Mouse (Mus musculus): Measurements from ENCODE around the gene Fbln2.

Gene Fbln2

DNA sequence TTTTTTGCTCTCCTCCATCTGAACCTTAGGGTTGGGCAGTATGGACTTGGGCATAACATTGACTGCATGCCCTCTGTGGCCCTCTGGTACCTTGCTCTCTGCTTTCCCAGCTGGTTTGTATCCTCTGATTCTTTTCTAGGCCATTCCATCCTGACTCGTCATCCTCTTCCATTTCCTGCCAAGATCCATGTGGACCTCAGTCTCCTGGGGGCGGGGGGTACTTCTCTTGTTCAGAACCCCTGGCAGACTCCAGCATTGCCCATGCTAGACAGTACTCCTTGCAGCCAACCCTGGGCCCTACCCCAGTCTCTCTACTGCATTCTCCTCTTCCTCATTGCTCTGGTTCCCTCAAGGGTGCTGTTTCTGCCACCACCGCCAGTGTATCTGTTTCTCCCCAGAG, 19.8 kb upstream of the Fbln2 start:
- DNase-seq (ENCODE audit: low read depth, low spot score): no peak

DNA sequence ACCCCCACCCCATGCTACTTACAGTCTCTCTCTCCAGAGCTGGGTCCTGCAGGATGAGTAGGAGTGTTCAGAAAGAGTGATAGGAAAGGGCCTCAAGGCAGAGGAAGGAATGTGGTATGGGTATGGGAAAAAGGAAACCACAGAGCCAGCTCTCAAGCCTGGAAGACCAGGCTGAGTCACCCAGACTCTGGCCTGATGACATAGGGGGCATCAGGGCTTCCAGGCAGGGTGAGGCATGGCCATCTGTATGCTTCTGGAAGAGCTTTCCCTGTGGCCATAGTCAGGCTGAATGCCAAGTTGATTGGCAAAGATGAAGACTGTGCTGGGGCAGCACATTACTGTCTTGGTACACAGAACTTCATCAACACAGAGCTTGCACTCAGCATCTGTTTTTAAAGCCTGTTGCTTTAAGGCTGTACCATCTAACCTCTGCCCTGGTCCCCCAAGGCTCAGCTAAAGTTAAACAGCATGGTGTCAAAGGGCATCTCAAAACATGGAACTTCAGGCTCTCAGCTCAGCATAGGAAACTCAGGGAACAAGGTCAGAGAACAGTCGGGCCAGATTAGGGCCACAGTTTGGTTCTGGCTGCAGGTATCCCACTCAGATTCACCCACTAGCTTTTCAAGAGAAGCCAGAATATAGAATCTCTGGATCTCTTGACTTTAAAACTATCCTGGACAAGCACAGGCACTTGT, 19.3 kb upstream of the Fbln2 start:
- DNase-seq (ENCODE audit: low read depth, low spot score): no peak

DNA sequence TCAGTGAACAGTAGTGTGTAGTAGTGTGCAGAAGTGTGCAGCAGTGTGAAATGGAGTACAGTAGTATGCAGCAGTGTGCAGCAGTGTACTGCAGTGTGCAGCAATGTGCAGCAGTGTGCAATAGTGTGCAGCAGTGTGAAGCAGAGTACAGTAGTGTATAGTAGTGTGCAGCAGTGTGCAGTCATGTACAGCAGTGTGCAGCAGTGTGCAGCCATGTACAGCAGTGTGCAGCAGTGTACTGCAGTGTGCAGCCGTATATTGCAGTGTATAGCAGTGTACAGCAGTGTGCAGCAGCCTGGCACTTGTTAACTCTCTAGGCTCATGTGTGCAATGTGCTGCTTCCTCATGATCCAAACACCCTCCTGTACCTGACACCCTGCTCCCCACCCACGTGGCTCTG, 13.8 kb upstream of the Fbln2 start:
- no peak for DNase-seq (ENCODE audit: low read depth, low spot score)

DNA sequence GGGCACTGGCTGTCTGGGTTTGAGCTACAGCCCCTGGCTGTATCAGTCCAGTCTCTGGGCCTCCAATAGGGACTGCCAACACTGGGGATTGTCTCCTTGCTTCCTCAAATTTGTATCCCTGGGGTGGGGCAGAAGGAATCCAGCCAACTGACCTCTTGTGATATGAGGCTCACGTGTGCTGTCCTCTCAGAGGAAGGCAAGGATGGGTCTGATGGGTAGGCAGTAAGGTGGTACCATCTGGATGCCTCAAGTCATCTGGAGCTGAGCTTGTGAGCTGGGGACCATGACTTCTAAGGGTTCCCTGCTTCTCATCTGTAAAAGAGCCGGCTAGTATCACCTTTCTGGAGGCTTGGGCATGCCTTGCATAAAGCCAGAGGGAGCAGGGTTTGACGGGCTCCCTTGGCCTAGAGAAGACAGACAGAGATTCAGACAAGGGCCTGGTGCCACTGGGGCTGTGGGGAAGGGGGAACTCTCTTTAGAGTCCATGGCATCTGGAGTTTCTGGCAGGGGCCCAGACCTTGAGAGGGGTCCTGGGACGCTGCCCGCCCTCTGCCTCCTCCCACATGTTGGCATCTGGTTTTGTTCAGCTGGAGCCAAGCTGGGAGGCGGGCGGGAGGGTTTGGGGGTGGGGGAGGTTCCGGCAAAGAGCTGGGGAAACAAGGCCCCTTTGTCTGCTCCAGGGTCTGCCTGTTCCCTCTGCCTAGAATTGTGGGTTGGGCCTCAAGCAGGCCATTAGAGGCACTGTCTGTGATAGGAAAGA, 11.6 kb upstream of the Fbln2 start:
- no peak for DNase-seq (ENCODE audit: low read depth, low spot score)

DNA sequence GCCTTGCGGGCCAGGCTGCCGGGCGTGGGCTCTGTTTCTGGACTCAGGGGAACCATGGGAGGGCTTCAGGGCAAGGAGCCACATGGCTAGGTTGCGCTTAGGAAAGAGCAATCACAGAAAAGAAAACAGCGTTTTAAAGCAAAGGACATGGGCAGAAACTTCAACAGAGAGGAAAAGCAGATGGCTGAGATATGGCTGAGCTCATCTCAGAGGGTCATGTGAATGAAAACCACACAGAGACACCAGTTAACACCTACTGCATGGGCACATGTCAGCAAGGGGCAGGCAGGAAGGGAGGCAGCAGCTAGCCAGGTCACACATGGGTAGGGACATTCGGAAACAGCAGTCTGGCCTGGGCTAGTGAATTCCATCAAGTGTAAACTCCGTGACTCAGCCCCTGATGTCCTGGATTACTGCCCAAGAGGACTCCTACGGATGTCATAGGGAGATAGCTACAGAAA, 10.3 kb upstream of the Fbln2 start:
- no peak for DNase-seq (ENCODE audit: low read depth, low spot score)

DNA sequence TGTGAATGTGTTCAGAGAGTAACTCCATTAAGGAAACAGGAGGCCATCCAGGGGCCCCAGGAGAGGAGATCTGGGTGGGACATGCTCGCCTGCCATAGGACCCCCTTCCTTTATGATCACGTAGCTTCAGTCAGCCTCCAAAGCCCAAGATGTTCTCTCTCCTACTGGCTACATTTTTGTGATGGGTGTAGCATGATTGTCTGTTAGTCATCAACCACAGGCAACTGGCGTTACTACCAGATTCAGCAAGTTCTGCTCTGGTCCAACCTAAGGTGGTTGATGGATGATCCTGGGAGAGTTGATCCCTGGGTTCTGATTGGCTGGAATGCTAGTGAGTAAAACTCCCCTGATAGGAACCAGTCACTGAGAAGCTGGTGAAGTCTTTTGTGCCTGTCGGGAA, 9.7 kb upstream of the Fbln2 start:
- no peak for DNase-seq (ENCODE audit: low read depth, low spot score)

DNA sequence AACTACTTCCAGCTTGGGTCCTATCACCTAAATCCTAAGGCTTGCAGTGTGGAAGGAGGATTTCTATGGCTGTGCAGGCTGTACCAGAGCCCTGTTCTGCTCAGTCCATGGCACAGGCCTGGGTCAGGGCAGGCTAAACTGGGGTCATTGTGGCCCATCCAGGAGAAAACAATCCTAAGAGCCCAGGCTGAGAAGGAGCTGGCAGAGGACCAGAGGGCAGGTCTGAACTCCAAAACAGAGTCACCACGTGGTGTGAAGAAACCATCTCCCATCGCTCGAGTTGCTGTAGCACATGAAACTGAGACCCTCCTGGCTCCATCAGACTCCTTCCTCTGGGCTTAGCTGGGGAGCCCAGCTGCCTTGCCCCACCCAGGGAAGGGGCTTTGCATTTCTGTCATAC, 6.9 kb upstream of the Fbln2 start:
- DNase-seq (ENCODE audit: low read depth, low spot score): no peak

DNA sequence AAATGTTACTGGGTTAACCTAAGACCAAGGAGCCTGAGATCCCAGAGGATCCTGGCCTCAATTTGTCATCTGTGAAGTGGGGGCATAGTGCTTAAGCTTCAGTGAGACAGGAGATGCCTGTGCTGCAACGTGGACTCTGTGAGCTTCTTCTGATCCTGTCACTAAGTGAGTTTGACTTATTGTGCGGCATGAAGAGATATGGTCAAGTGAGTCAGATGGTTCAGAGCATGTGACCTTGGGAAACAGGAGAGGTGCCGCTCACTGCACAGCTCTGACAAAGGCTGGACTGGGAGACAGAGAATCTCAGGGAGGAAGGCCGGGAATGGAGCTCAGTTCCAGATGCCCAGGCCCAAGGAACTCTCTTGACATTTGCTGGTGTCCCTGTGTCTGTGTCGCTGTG, 6.5 kb upstream of the Fbln2 start:
- DNase-seq (ENCODE audit: low read depth, low spot score): no peak

DNA sequence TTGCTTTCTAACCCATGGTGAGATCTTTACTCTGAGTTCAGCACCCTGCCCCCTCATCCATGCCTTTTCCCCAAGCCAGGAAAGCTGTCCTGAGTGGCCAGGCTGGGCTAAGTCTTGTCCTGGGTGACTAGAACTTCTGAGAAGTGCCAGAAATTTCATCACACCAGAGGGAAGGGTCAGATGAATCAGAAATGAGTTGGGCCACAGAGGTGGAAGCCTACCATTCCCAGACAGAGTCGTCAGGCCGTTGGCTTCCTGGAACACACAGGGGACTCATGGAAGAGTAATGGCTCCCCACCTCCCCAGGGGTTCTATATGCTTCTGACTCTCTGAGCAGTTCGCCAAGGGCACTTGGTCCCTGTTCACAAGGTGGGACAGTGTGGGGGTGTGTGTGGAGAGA, 4.8 kb upstream of the Fbln2 start:
- no peak for DNase-seq (ENCODE audit: low read depth, low spot score)

DNA sequence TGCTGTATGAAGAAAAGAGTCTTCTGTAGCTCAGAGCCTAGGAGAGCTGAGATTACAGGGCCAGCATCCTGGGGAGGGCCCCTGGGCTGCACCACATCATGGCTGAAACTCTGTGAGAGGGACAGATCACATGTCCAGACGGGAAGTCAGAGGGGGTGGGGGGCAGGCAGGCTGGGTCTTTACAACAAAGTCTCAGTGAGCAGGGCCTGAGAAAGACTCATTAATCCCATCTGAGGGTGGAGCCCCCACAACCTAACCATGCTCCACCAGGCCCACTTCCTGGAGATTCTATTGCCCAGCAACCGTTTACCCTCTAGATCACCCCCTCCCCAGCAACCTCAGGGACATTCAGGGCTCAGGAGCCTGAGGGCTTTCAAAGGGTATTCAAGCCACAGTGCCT, 2.5 kb upstream of the Fbln2 start:
- no peak for DNase-seq (ENCODE audit: low read depth, low spot score)

DNA sequence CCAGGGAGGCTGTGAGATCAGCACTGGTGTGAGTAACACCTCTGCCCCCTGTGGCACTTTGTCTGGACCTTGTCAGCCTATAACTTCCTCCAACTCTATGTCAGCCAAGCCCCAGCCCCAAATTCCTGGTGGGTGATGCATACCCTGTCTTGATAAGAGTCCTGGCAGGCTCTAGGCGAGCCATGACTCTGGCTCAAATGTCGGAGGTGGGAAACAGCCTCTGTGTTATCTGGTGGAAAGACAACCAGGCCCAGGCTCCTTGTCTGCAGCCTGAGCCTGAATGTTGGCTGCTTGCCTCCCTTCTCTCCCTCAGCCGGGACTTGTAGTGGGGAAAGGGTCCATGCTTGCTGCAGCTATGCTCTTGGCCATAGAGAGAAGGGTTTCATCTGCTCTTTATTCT, 1.4 kb upstream of the Fbln2 start:
- no peak for DNase-seq (ENCODE audit: low read depth, low spot score)

DNA sequence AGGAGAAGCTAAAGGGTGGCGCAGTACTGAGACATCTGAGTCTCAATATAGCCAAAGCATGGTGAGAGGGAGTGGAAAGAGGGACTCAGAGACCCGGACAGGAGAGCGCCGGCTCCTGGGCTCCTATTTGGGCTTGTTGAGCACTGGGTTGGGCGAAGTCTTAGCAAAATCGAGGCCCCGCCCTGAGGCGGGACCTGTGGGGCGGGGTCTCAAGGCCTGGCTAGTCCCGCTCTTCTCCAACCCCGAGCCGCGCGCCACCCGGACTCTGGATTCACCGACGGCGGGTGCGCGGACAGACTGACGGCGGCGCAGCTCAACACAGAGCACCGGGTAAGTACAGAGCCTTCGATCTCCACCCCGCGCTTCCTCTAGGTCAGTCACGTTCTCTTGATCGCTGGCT, 316 bp downstream of the Fbln2 start:
- DNase-seq (ENCODE audit: low read depth, low spot score): peak; percentile 3

DNA sequence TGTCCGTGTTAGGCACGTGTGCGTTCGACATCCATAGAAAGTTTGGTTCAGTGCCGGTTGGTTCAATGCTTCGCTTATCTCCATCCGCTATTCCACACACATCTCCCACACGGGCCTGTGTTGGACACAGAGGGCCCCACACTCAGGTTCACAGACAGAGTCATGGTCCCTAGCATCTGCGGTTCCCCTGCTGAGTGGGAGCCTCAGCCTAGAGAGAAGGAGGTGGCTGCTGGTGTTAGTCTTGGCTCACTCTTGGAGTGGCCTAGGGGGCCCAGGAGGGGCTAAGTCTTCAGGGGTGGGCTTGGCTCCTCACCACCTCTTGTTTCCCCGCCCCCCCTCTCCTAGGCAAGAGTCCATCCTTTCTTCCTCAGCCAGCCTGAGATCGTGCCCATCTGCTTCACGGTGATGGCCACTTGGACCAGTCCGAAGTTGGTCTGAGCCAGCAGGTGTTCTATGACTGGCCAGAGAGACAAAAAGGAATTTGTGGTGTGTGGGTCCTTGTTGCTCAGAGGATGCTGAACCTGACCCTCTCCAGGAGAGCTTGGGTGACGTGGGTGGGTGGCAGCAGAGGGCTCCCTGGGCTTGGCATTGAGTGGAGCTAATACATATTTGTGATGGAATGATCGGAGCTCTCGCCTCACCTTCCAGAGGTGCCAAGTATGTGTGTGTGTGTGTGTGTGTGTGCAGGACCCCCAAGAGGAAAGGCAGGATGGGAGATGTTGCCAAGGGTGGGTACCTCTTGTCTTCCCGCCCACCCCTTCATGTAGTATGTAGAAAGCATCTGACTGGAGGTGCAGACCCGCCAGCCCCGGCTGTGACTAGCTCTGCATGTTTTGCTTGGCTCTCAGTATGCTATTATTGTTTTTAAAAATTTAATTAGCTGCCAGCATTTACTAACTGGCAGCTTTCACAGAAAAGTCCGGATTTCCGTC, 1.3 kb downstream of the Fbln2 start:
- DNase-seq (ENCODE audit: low read depth, low spot score): no peak

DNA sequence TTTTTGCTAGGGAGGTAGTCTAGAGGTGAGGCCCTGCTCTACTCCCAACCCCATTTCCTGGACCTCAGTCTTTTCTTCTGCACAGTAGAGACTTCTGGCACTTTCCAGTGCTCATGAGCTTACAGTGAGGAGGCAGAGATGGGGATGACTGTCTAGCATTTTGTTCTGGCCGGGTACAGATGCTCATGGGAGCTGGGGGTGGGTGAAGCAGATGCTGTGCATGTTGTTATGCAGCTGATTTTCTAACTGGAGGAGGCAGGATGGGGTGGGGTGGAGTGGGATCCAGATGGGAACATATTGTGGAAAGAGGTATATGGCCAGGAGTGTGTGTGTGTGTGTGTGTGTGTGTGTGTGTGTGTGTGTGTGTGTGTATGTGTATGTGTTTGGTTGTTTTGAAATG, 3.2 kb downstream of the Fbln2 start:
- DNase-seq (ENCODE audit: low read depth, low spot score): no peak

DNA sequence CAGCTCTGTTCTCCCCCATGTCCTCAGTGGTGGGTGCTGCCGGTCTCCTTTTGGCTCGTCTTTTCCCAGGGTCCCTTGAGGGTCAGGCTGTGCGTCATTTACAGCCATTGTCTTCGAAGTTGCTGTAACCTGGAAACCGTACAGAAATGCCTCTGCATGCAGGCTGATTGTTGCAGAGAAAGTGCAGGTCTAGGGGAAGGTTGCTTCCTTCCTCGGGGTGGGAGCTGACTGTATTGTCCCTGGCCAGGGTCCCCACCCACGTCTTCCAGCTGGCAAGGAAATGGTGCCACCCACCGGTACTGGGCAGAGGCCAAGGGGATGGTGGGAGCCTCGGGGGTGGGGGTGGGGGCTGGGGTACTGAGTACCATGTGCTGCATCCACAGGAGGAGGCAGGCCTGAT, 6.2 kb downstream of the Fbln2 start:
- DNase-seq (ENCODE audit: low read depth, low spot score): no peak

DNA sequence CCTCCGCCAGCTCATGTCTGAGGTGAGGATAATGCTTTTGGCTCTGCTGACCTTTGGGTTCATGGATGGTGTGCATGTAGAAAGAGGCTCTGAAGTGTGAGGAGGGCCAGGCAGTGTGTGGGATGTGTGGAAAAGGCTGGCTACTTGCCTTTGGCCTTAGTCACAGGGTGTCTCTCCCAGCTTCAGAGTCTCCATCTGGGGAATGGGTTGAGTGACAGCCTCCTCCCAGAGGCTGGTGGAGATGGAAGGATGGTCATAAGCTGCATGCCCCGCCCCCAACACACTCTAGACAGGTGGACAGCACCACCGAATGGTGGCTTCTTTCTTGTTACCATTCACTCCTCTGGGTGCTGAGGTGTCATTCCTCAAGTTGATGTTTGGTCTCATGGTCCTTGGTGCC, 6.6 kb downstream of the Fbln2 start:
- DNase-seq (ENCODE audit: low read depth, low spot score): no peak

DNA sequence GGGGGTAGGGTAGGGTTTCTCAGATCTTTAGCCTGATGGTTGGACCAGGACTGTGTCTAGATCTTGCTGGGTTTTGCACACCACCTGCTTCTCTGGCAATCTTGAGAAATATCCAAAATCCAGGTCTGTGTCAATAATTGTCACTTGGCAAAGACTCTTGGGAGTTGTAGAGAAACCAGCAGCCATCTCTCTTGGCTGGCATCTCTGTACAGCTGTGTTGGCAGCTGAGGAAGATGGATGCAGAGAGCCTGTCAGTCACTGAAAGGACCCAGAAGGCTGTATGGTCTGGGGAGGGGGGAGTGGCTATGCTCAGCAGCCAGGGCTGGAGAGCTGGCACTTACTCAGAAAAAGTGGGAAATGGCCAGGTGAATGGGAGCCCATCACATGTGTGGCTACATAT, 7.8 kb downstream of the Fbln2 start:
- no peak for DNase-seq (ENCODE audit: low read depth, low spot score)

DNA sequence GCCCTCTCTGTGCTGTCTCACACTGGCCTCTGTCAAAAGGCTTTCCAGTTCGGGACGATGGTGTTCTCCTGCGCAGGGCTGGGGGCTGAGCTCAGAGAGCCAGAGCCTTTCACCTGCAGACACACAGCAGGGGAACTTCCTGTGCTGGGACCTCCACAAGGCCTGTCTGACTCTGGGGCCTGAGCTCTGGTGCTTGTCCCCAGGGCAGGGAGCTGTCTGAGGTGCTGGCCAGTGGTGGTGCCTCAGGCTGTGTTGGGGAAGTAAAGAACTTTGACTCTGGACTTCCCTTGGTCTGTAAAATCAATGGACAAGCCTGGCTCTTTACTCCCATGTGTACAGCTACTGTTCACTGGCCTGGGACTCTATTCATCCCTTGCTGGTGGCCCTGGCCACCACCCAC, 8.8 kb downstream of the Fbln2 start:
- DNase-seq (ENCODE audit: low read depth, low spot score): no peak

DNA sequence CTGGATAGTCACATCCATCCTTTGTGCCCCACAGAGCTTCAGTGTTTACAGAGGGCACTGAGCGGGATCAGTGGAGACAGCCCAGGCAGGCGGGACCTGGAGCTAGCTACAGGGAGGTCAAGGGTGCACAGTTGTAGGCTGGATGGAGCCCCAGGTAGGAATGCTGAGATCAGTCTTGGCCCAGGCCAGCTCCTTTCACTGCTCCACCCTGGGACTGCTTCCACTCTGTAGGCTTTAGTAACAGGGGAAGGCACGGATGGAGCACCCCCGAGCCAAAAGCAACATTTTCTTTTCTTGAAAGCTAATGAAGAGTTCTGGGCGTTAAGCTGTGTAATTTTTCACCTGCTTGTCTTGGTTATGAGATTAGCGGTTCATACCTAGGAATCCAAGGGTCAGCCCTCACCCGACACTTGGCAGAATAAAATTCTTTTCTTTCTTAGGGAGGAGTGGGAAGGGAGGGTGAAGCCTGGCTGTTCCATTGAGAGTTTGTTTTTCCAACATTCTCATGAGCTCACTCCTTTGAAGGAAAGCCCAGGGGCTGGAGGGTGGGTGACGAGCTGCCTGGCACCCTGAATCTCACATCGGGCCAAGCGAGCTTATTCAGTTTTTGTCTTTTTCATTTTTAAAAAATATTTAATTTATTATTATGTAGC, 10.6 kb downstream of the Fbln2 start:
- no peak for DNase-seq (ENCODE audit: low read depth, low spot score)

DNA sequence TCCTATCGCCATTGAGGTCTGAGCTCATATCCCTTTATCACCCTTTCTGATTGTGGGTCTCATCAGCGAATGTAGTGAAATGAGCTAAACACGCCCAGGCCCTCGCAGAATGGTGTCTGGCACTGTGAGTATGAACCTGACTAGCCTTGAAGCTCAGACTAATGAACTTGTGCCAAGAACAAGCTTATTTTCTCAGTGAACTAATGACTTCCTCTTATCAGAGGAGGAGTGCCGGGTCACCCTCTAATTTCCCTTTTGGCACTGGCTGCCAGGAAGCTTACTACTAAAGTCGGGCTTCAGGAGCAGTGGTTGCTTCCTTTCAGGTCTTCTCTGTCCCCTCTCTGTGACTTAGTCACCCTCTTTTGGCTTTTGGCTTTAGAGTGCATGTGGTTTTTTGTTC, 12.7 kb downstream of the Fbln2 start:
- DNase-seq (ENCODE audit: low read depth, low spot score): no peak

DNA sequence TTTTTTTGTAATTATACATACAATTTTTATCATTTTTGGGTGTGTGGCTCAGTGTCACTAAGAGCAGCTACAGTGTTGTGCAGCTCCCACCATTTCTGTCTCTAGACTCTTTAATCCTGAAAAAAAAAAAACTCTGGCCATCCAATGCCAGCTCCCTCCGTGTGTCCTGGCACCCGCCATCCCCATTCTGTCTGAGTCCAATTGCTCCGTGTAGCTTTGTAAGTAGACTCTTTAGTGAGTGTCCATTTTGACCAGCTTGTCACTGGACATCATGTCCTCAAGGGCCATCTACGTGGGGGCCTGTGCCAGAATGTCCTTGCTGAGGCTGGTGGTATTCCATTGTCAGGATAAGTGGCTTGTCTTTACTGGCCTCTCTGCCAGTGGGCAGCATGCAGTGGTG, 13.1 kb downstream of the Fbln2 start:
- no peak for DNase-seq (ENCODE audit: low read depth, low spot score)

DNA sequence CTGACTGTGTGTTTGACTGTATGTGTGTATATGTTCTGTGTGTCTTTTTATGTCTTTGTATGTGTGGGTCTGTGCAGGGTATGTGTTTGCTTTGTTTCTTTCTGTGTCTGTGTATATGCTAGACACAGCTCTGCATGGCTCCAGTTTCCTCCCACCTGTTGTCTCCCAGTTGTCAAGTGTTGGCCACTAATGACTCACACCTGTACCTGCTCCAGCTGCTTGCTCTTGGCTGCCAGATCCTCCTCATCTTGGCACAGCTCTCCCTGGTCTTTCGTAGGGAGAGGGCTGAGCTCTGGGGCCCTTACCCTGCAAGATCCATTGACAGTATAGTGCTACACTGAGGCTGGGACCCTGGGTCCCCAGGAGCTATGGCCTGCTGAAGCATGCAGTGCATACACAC, 13.8 kb downstream of the Fbln2 start:
- no peak for DNase-seq (ENCODE audit: low read depth, low spot score)
